Mouse (Mus musculus): ENCODE measurements around the gene Nkiras2.
"Not testable (repeated sequence)": the region's sequence is repeated elsewhere in the genome, so short reads cannot be mapped to it uniquely, and the experiment has no call there.

Gene Nkiras2

GRCm38 (mm10) chr11:100618761-100619484 is at the start of gene Nkiras2:
Gene Nkiras2, plus strand, starts transcription at chr11:100619244.
- DNase-seq, result peak; percentile 79 to 84

DNA sequence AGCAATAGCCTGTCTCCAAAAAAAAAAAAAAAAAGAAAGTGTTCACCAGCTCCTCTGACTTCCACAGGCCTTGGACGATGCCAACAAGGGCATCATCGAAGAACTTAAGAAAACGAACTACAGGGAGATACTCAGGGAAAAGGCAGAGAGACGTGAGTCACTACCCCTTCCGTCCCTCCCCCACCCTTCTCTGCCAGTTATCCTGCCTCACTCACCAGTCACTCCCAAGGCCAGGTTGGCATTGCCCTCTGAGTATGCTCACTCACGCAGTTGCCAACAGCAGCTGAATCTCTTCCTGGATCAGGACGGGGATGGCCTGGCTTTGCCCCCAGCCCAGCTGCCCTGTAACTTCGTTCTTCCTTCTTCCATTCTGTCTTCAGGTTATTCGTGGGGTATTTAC is 49.3 kb upstream of the Nkiras2 start:
- no peak for DNase-seq

GRCm38 (mm10) chr11:100570430-100571201 is 48.4 kb upstream of the Nkiras2 start:
- peak; percentile 50 to 63 for DNase-seq

DNA sequence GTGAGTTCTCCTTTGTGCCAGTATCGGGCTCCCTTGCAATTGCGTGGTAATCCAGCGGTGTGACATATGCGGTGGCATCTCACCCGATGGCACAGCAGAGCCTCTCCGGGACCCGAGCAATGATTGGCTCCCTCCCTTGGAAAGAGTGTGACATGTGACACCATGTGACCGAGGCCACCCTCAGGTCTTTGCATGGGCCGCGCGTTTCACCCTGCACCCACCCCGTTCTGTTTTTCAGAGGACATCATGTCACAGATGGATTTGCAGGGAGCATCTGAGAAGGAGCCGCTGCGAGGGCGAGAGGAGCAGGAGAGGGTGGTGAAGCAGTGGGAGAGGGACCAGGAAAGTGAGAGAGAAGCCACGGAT is 47.9 kb upstream of the Nkiras2 start:
- DNase-seq, result peak in 1 of 2 experiments; percentile 32

DNA sequence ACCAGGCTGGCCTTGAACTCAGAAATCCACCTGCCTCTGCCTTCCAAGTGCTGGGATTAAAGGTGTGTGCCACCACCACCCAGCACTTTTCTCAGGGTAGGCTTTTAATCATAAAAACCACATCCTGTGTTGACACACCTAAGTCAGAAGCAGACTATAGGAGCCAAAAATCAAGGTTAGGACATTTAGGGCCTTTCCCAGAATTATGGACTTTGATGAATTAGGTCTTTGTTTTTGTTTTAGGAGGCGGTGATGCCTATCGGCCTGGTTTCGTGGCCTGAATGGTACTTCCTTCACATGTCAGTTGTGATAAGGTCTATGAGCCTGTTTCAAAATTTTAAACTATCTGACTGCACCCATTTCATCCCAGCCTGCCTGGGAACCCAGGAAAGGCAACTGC is 44.9 kb upstream of the Nkiras2 start:
- DNase-seq, result no peak

DNA sequence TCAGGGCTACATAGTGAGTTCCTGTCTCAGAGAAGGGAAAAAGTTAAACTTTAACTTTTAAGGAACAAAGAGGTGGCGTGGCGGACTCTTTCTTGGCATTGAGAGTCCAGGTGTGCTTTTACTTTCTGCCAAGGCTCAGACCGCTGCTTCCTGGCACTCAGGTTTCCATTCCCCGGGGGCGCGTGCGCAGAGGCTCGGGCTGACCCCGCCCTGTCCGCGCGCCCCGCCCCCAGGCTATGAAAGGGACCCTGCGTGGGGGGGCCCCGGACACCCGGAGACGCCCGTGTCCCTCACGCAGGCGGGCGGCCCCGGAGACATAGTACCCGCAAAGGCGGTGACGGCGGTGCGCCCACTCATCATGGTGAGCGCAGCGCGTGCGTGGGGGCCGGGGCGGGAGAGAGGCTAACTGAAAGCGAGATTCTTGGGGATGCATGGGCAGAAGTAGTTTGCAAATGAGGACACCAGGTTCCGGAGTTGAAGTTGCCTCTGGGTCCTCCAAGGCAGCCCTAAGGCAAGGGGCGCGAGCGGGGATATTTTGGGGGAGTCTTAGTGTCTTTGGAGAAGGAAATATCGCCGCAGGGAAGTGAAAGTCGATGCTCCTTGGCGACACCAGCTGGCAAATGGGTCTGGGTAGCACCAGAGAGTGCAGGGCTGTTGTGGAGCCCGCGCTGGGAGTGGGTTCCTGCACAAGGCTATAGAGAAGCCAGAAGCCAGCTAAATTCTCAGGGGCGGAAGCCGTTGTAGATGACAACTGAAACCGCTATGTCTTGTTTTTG is 44.1 kb upstream of the Nkiras2 start, which contains the start of gene Cnp:
Gene Cnp, plus strand, starts transcription at position 197 of the 776 bp plus-strand sequence.
- DNase-seq, result peak; percentile 90 to 91

GRCm38 (mm10) chr11:100575484-100575855 is 43.6 kb upstream of the Nkiras2 start:
- no peak for DNase-seq

DNA sequence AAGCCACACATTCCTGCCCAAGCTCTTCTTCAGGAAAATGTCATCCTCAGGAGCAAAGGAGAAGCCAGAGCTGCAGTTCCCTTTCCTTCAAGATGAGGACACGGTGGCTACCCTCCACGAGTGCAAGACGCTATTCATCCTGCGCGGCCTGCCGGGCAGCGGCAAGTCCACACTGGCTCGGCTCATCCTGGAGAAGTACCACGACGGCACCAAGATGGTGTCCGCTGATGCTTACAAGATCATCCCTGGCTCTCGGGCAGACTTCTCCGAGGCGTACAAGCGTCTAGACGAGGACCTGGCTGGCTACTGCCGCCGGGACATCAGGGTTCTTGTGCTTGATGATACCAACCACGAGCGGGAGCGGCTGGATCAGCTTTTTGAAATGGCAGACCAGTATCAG is 42.8 kb upstream of the Nkiras2 start:
- no peak for DNase-seq

- no peak for DNase-seq
These were observed 41.0 kb upstream of the Nkiras2 start for GRCm38 (mm10) chr11:100577852-100578599.

DNA sequence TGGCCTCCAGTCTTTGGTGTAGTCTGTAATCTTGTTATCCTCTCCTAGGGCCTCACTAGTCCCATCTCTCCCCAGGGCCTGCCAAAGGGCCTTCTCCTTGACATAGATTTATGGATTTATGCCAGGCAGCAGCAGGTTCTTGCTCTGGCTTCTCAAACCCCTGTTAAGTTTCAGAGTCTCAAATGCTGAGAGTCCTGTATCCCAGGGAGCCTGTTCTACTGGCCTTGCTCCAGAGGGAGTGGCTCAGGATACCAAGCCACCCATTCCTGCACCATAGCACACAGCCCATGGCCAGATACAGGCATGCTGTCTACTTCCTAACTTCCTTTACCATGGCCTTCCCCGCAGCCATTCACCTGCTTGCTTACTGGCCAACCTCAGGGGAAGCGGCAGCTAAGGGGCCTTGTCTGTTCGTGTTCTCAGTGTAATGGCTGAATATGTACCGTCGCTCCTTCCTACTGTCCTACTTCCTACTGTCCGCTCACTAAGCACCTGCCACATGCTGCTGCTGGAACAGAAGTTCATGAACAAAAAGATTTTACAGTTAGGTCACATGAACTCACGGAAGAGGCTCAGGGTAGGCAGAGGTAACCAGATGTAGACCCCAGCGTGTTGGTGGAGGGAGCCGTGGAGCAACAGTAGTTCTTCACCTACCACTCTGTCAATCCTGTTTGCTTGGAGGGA is 39.8 kb upstream of the Nkiras2 start:
- DNase-seq, result no peak

DNA sequence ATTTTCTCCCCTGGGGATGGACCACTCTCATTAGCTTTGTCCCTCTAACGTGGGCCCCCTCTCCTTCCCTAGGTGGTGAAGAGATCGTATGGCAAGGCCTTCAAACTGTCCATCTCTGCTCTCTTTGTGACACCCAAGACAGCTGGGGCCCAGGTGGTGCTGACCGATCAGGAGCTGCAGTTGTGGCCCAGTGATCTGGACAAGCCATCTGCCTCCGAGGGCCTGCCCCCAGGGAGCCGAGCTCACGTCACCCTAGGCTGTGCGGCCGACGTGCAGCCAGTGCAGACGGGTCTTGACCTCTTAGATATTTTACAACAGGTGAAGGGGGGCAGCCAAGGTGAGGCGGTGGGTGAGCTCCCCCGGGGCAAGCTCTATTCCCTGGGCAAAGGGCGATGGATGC is 38.8 kb upstream of the Nkiras2 start:
- DNase-seq, result no peak

GRCm38 (mm10) chr11:100581756-100582155 is 37.3 kb upstream of the Nkiras2 start:
- peak; percentile 65 to 71 for DNase-seq

- DNase-seq, result not testable (repeated sequence)
These were observed 36.6 kb upstream of the Nkiras2 start for GRCm38 (mm10) chr11:100582413-100582812.

- DNase-seq, result no peak
These were observed 36.2 kb upstream of the Nkiras2 start for GRCm38 (mm10) chr11:100582836-100583235.

- peak; percentile 47 to 54 for DNase-seq
These were observed 34.5 kb upstream of the Nkiras2 start for GRCm38 (mm10) chr11:100584561-100584961.

DNA sequence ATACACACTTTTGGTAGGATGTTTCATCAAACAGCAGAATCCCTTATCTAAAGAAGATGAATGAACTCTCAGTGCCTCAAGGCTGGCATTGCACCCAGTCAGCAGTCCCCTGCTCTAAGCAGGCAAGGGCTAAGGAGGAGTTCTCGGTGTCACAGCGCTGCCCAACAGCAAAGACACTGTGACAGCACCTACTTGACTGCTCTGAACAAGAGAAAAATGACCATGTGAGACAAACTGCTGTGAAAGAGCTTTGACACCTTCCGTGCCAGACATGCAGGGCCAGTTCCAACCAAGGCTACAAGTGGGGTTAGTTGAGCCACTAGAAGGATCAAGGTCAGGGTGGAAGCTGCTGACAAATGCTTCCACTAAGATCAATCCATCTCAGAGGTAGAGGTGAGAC is 33.9 kb upstream of the Nkiras2 start:
- DNase-seq, result no peak

GRCm38 (mm10) chr11:100588462-100588861 is 30.6 kb upstream of the Nkiras2 start:
- no peak for DNase-seq

GRCm38 (mm10) chr11:100592346-100593046 is 26.5 kb upstream of the Nkiras2 start:
- DNase-seq, result no peak

- DNase-seq, result no peak
These were observed 24.4 kb upstream of the Nkiras2 start for GRCm38 (mm10) chr11:100594608-100595007.

GRCm38 (mm10) chr11:100595533-100595932 is 23.5 kb upstream of the Nkiras2 start:
- DNase-seq, result no peak

DNA sequence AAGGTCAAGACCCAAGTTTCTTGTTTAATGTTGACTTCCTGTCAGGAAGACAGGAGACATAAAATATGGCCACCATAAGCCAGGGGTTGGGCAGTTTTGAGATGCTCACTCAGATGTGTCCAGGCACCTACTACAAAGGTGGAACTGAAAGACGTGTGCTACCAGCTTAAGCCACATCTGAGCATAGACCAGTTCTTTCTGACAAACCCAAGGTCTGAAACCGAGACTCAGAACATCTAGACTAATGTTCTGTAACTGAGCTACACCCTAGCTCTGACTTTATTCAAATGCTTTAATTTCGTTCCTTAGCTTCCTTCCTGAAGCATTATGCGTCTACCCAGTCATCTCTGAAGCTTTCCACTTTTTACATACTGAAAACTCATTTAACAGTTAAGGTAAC is 21.0 kb upstream of the Nkiras2 start:
- no peak for DNase-seq
